Mouse (Mus musculus): ENCODE data around the gene Tacc2. TPM values are rescaled to one million over a fixed set of nuclear protein-coding genes. Genes with fewer than 3 reads are reported as not detected.

The Tacc2 gene
- polyA plus RNA-seq, 1 experiment from 2014 or later: 17.3 TPM

GRCm38 (mm10) chr7:130727560-130727959 lies 150.3 kb downstream of the Tacc2 start:
- no peak overlapping the region for H3K27ac ChIP-seq (ENCODE audit: low read depth, low read length)

DNA sequence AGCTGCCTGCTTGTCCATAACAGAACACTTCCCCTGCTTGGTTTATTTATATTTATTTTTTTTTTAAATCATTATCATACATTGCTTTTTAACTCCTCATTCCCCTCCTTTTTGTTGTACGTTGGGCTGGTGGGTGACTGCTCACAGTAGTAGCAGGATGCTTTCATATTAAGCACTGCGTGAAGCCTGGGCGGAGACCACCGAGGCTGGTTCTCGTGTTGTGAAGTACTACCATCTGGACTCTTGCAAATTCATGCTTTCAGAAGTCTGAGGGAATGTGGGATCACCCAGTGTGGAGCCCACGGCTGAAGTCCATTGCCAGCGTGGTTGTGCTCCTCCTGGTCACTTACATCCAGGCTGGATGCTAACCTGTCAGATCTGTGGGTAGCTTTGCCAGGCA lies 154.6 kb downstream of the Tacc2 start:
- H3K27ac ChIP-seq (ENCODE audit: low read depth, low read length): no peak overlapping the region
- no peak overlapping the region for H3K9ac ChIP-seq (ENCODE audit: low read depth, low read length)
- no peak overlapping the region for H3K4me2 ChIP-seq
- no peaks in the 10 kb centered on the region for H3K9me3 ChIP-seq (ENCODE audit: control insufficient read depth, low read length)
- H3K36me3 ChIP-seq (ENCODE audit: control insufficient read depth, insufficient read depth, low read length): peaks cover 6% of the 10 kb centered on the region
- no peak for ATAC-seq (replicated peaks; ENCODE audit: low FRiP score)
- WGBS: 84% methylated on average over 7 of the region's 7 CpGs
- no peak overlapping the region for H3K4me3 ChIP-seq (ENCODE audit: low read depth, low read length)
- H3K4me1 ChIP-seq (replicated peaks; ENCODE audit: control insufficient read depth, insufficient read depth, low read length): peaks cover 1% of the 10 kb centered on the region; the same call in 1 of the 2 replicates
- DNase-seq (ENCODE audit: low spot score): no peak
- H3K27me3 ChIP-seq (replicated peaks; ENCODE audit: control insufficient read depth, insufficient read depth, low read length): no peaks in the 10 kb centered on the region

More at GRCm38 (mm10) chr7:130727560-130727959, 150.3 kb downstream of the Tacc2 start:
- H3K4me1 ChIP-seq (replicated peaks; ENCODE audit: control insufficient read depth, insufficient read depth, low read length): peaks cover 5% of the 10 kb centered on the region; the same call in 1 of the 2 replicates
- DNase-seq (ENCODE audit: low spot score) (no peak), ATAC-seq (replicated peaks; ENCODE audit: low FRiP score) (no peak)
- H3K4me3 ChIP-seq (ENCODE audit: low read depth, low read length): no peak overlapping the region
- H3K9me3 ChIP-seq (ENCODE audit: control insufficient read depth, low read length): no peaks in the 10 kb centered on the region
- H3K27me3 ChIP-seq (replicated peaks; ENCODE audit: control insufficient read depth, insufficient read depth, low read length): no peaks in the 10 kb centered on the region
- H3K9ac ChIP-seq (ENCODE audit: low read depth, low read length): no peak overlapping the region
- H3K4me2 ChIP-seq: no peak overlapping the region
- peaks cover 2% of the 10 kb centered on the region; the same call in 1 of the 2 replicates for H3K36me3 ChIP-seq (ENCODE audit: control insufficient read depth, insufficient read depth, low read length)
- WGBS: 81% methylated on average over 4 of the region's 4 CpGs

DNA sequence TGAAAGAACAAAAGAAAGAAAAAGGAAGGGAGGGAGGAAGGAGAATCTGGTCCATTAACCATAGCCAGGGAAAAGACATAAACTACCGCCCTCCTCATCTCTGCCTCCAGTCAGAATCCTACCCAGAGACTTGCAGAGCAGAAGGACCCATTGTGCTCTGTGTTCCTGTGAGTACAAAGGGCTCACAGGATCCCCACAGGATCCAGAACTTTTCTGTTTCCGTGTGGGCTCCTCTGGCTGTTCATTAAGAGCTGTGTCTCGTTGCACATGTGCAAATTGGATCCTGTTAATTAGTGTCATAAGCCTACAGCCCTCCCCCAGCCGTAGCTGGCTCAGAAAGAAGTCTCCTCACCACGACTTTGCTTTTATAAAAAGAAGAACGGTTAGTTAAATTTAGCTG lies 155.7 kb downstream of the Tacc2 start:
- Histone ChIP-seq H3K27ac (ENCODE audit: low read depth, low read length) (no peak overlapping the region), H3K9me3 (ENCODE audit: control insufficient read depth, low read length) (no peaks in the 10 kb centered on the region), H3K4me1 (replicated peaks; ENCODE audit: control insufficient read depth, insufficient read depth, low read length) (no peaks in the 10 kb centered on the region), H3K36me3 (ENCODE audit: control insufficient read depth, insufficient read depth, low read length) (peaks cover 6% of the 10 kb centered on the region), H3K4me3 (ENCODE audit: low read depth, low read length) (no peak overlapping the region), H3K4me2 (no peak overlapping the region), H3K27me3 (replicated peaks; ENCODE audit: control insufficient read depth, insufficient read depth, low read length) (no peaks in the 10 kb centered on the region), H3K9ac (ENCODE audit: low read depth, low read length) (no peak overlapping the region)
- WGBS: 80% methylated on average over 6 of the region's 6 CpGs
- DNase-seq (ENCODE audit: low spot score): no peak
- ATAC-seq (replicated peaks; ENCODE audit: low FRiP score): no peak

- no peak for ATAC-seq (replicated peaks; ENCODE audit: low FRiP score)
- H3K9me3 ChIP-seq (ENCODE audit: control insufficient read depth, low read length): no peaks in the 10 kb centered on the region
Observed at GRCm38 (mm10) chr7:130733423-130733822, 156.2 kb downstream of the Tacc2 start.

GRCm38 (mm10) chr7:130734195-130734787 lies 157.1 kb downstream of the Tacc2 start:
- no peak for ATAC-seq (replicated peaks; ENCODE audit: low FRiP score)
- no peak overlapping the region for H3K27ac ChIP-seq (ENCODE audit: low read depth, low read length)
- H3K9me3 ChIP-seq (ENCODE audit: control insufficient read depth, low read length): no peaks in the 10 kb centered on the region
- 85% methylated on average over 2 of the region's 2 CpGs for WGBS
- H3K27me3 ChIP-seq (replicated peaks; ENCODE audit: control insufficient read depth, insufficient read depth, low read length): no peaks in the 10 kb centered on the region
- no peak for DNase-seq (ENCODE audit: low spot score)
- no peak overlapping the region for H3K4me3 ChIP-seq (ENCODE audit: low read depth, low read length)
- H3K36me3 ChIP-seq (ENCODE audit: control insufficient read depth, insufficient read depth, low read length): peaks cover 6% of the 10 kb centered on the region
- H3K9ac ChIP-seq (ENCODE audit: low read depth, low read length): no peak overlapping the region
- H3K4me1 ChIP-seq (replicated peaks; ENCODE audit: control insufficient read depth, insufficient read depth, low read length): no peaks in the 10 kb centered on the region
- no peak overlapping the region for H3K4me2 ChIP-seq

More at GRCm38 (mm10) chr7:130733423-130733822, 156.2 kb downstream of the Tacc2 start:
- no peak for DNase-seq (ENCODE audit: low spot score)
- H3K36me3 ChIP-seq (ENCODE audit: control insufficient read depth, insufficient read depth, low read length): peaks cover 6% of the 10 kb centered on the region
- WGBS: 89% methylated on average over 8 of the region's 8 CpGs
- no peak overlapping the region for H3K9ac ChIP-seq (ENCODE audit: low read depth, low read length)
- H3K4me3 ChIP-seq (ENCODE audit: low read depth, low read length): no peak overlapping the region
- no peak overlapping the region for H3K4me2 ChIP-seq
- no peaks in the 10 kb centered on the region for H3K4me1 ChIP-seq (replicated peaks; ENCODE audit: control insufficient read depth, insufficient read depth, low read length)
- no peaks in the 10 kb centered on the region for H3K27me3 ChIP-seq (replicated peaks; ENCODE audit: control insufficient read depth, insufficient read depth, low read length)
- no peak overlapping the region for H3K27ac ChIP-seq (ENCODE audit: low read depth, low read length)

- no peak overlapping the region for H3K27ac ChIP-seq (ENCODE audit: low read depth, low read length)
- WGBS: 81% methylated on average over 4 of the region's 4 CpGs
- H3K27me3 ChIP-seq (replicated peaks; ENCODE audit: control insufficient read depth, insufficient read depth, low read length): no peaks in the 10 kb centered on the region
- no peak overlapping the region for H3K4me3 ChIP-seq (ENCODE audit: low read depth, low read length)
- H3K36me3 ChIP-seq (ENCODE audit: control insufficient read depth, insufficient read depth, low read length): peaks cover 12% of the 10 kb centered on the region
- no peak for ATAC-seq (replicated peaks; ENCODE audit: low FRiP score)
- H3K4me1 ChIP-seq (replicated peaks; ENCODE audit: control insufficient read depth, insufficient read depth, low read length): no peaks in the 10 kb centered on the region
- H3K9me3 ChIP-seq (ENCODE audit: control insufficient read depth, low read length): no peaks in the 10 kb centered on the region
- no peak overlapping the region for H3K9ac ChIP-seq (ENCODE audit: low read depth, low read length)
- H3K4me2 ChIP-seq: no peak overlapping the region
- no peak for DNase-seq (ENCODE audit: low spot score)
Observed at GRCm38 (mm10) chr7:130741099-130741498, 163.9 kb downstream of the Tacc2 start.

GRCm38 (mm10) chr7:130743239-130744025 lies 166.2 kb downstream of the Tacc2 start:
- DNase-seq (ENCODE audit: low spot score) (no peak), ATAC-seq (replicated peaks; ENCODE audit: low FRiP score) (no peak)
- Histone ChIP-seq H3K27ac (ENCODE audit: low read depth, low read length) (no peak overlapping the region), H3K27me3 (replicated peaks; ENCODE audit: control insufficient read depth, insufficient read depth, low read length) (no peaks in the 10 kb centered on the region), H3K9me3 (ENCODE audit: control insufficient read depth, low read length) (no peaks in the 10 kb centered on the region), H3K4me1 (replicated peaks; ENCODE audit: control insufficient read depth, insufficient read depth, low read length) (no peaks in the 10 kb centered on the region), H3K9ac (ENCODE audit: low read depth, low read length) (no peak overlapping the region), H3K36me3 (ENCODE audit: control insufficient read depth, insufficient read depth, low read length) (peaks cover 12% of the 10 kb centered on the region), H3K4me3 (ENCODE audit: low read depth, low read length) (no peak overlapping the region), H3K4me2 (no peak overlapping the region)
- WGBS: 86% methylated on average over 9 of the region's 9 CpGs

- H3K27ac ChIP-seq (ENCODE audit: low read depth, low read length): no peak overlapping the region
- no peak overlapping the region for H3K4me2 ChIP-seq
- DNase-seq (ENCODE audit: low spot score) (no peak), ATAC-seq (replicated peaks; ENCODE audit: low FRiP score) (no peak)
- no peaks in the 10 kb centered on the region for H3K27me3 ChIP-seq (replicated peaks; ENCODE audit: control insufficient read depth, insufficient read depth, low read length)
- H3K4me3 ChIP-seq (ENCODE audit: low read depth, low read length): no peak overlapping the region
- peaks cover 4% of the 10 kb centered on the region; the same call in 1 of the 2 replicates for H3K36me3 ChIP-seq (ENCODE audit: control insufficient read depth, insufficient read depth, low read length)
- no peak overlapping the region for H3K9ac ChIP-seq (ENCODE audit: low read depth, low read length)
- no peaks in the 10 kb centered on the region; the same call in 1 of the 2 replicates for H3K4me1 ChIP-seq (replicated peaks; ENCODE audit: control insufficient read depth, insufficient read depth, low read length)
- no peaks in the 10 kb centered on the region for H3K9me3 ChIP-seq (ENCODE audit: control insufficient read depth, low read length)
- WGBS: 87% methylated on average over 4 of the region's 4 CpGs
Observed at GRCm38 (mm10) chr7:130749165-130749564, 171.9 kb downstream of the Tacc2 start.
